ENCODE assay signal across 15 mouse cellular contexts in genomic region chr6:135774670-135775069, GRCm38 (mm10).
"Had no signal": no experiment of that assay in that cellular context is flagged by ENCODE, and none has a peak within 500 bp of the region (broad histone marks: within the 10 kb centered on the region; RNA-seq: fewer than 3 reads in every experiment).

No protein-coding gene starts in this region.

- H3K27ac ChIP-seq: lung, embryonic 15.5 days; macrophage; midbrain, embryonic 13.5 days; midbrain, embryonic 15.5 days; neural tube, embryonic 12.5 days; stomach, embryonic 15.5 days; stomach, postnatal 0 days had no signal

- DNase-seq: liver, postnatal 0 days; lung, adult 2 months; lung, postnatal 14 days; lung, postnatal 36 days; right cerebral cortex, postnatal 14 days; thymus, adult 2 months; thymus, postnatal 36 days had no signal

- H3K4me3 ChIP-seq: lung, embryonic 15.5 days; megakaryocyte, embryonic 14.5 days; midbrain, embryonic 13.5 days; midbrain, embryonic 15.5 days; neural tube, embryonic 12.5 days; stomach, embryonic 15.5 days had no signal
